Mouse (Mus musculus): ENCODE measurements around the gene Elp5.

GRCm38 (mm10) chr11:69998567-69999491, 16.5 kb upstream of the Elp5 start:
- TF ChIP-seq CTCF (IDR thresholded peaks at IDR 0.05) (peak; percentile 37), POLR2A (IDR thresholded peaks at IDR 0.05; ENCODE audit: insufficient read depth, low read depth, low read length) (no peak)
